ENCODE assay signal across 13 mouse cellular contexts in the genomic region with DNA sequence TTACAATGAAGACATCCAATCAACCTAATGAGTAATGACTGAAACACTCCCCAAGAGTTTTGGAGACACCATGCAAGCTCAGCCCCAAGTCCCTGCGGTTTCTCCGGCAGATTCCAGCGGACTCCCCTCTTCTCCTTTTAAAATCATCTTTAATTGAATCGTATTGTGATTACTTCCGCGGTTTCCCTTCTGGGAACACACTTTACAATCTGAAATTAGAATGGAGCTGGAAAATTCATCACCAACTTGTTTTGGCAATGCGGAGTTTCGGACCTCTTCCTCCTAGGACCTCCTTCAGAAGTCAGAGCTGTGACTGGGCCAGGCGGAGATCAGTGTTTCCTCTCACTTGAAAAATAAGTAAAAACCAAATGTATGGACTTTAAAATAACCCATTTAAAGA.
"Had no signal": no experiment of that assay in that cellular context is flagged by ENCODE, and none has a peak within 500 bp of the region (broad histone marks: within the 10 kb centered on the region; RNA-seq: fewer than 3 reads in every experiment).

No protein-coding gene starts in this region.

- DNase-seq: kidney, postnatal 36 days; layer of hippocampus, adult 9-11 months; layer of hippocampus, postnatal 36 days; lung, adult 2 months; lung, postnatal 36 days; right cerebral cortex, postnatal 14 days; thymus, adult 18-20 months; thymus, postnatal 14 days had no signal

- H3K9ac ChIP-seq: limb, embryonic 12.5 days; liver, embryonic 15.5 days; midbrain, embryonic 13.5 days had no signal

- H3K9me3 ChIP-seq: liver, embryonic 15.5 days; midbrain, embryonic 13.5 days had no signal

- H3K27ac ChIP-seq: limb, embryonic 12.5 days; midbrain, embryonic 13.5 days had no signal

- ATAC-seq: lung, postnatal 0 days; midbrain, embryonic 13.5 days had no signal

- H3K27me3 ChIP-seq: limb, embryonic 12.5 days; liver, embryonic 15.5 days; midbrain, embryonic 13.5 days had no signal

- H3K4me2 ChIP-seq: limb, embryonic 12.5 days; liver, embryonic 11.5 days; liver, embryonic 15.5 days; midbrain, embryonic 13.5 days had no signal

- H3K4me3 ChIP-seq: limb, embryonic 12.5 days; liver, embryonic 15.5 days; midbrain, embryonic 13.5 days had no signal

- H3K36me3 ChIP-seq: limb, embryonic 12.5 days; liver, embryonic 15.5 days; midbrain, embryonic 13.5 days had no signal
